Comparison of ENCODE assay signal across 10 mouse cellular contexts in the genomic region with DNA sequence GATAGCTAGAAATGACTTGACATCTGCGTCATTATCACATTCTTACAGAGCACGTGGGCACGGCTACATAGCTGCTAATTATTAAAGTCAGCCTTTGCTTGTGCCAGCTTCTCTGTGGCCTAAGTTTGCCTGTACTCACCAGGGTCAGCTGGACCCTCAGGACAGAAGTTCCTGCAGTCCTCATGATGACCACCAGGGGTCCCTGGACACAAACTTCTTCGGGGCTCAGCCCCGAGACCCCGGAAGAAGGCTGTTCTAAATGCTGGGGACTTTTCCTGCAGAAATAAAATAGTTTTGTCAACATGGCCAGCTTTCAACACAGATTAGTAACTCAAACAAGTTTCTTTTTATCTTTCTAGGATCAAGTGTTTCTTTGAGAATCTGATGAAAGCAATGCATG.
DNase-seq lines count a peak whose midpoint lies in the region; ATAC-seq and TF ChIP-seq lines count a peak whose summit lies in the region.
"Had no signal": no experiment of that assay in that cellular context is flagged by ENCODE, and none has a peak within 500 bp of the region (broad histone marks: within the 10 kb centered on the region; RNA-seq: fewer than 3 reads in every experiment).

No protein-coding gene starts in this region.

- H3K36me3 ChIP-seq in heart, embryonic 10.5 days: no peaks in the 10 kb centered on the region
- no peaks in the 10 kb centered on the region for H3K36me3 ChIP-seq in heart, embryonic 11.5 days (ENCODE audit: control insufficient read depth, insufficient read depth, low read length)
- no peaks in the 10 kb centered on the region for H3K36me3 ChIP-seq in spleen, adult 2 months (ENCODE audit: control insufficient read depth, insufficient read depth, low read length)
- H3K36me3 ChIP-seq: embryonic facial prominence, embryonic 12.5 days; liver, embryonic 13.5 days had no signal

- intact Hi-C loops in left cerebral cortex, postnatal 36 days (cut with DNase I): no loop called here

- no peak for TF ChIP-seq POLR2A in spleen, adult 2 months (IDR thresholded peaks at IDR 0.05; ENCODE audit: low read depth, low read length)

- peaks cover 50% of the 10 kb centered on the region for H3K4me1 ChIP-seq in heart, embryonic 10.5 days
- H3K4me1 ChIP-seq in heart, embryonic 11.5 days (ENCODE audit: control insufficient read depth, insufficient read depth, low read length): peaks cover 14% of the 10 kb centered on the region
- H3K4me1 ChIP-seq in spleen, adult 2 months (ENCODE audit: control insufficient read depth, insufficient read depth, insufficient read length): no peaks in the 10 kb centered on the region
- H3K4me1 ChIP-seq: embryonic facial prominence, embryonic 12.5 days had no signal

- TF ChIP-seq CTCF in spleen, adult 2 months (IDR thresholded peaks at IDR 0.05; ENCODE audit: extremely low read depth, insufficient read depth, insufficient read length, insufficient replicate concordance): peak; percentile 69; the same call in 1 of the 2 replicates

- no peak for ATAC-seq in heart, embryonic 11.5 days (replicated peaks; ENCODE audit: insufficient number of reproducible peaks, low FRiP score, low TSS enrichment)

- H3K27me3 ChIP-seq in heart, embryonic 10.5 days (ENCODE audit: insufficient read depth, poor library complexity, severe bottlenecking): no peaks in the 10 kb centered on the region
- no peaks in the 10 kb centered on the region for H3K27me3 ChIP-seq in heart, embryonic 11.5 days (ENCODE audit: control insufficient read depth, insufficient read depth, low read length)
- H3K27me3 ChIP-seq in spleen, adult 2 months (ENCODE audit: control insufficient read depth, insufficient read depth, low read length): no peaks in the 10 kb centered on the region
- H3K27me3 ChIP-seq: embryonic facial prominence, embryonic 12.5 days; liver, embryonic 13.5 days had no signal

- H3K4me3 ChIP-seq in heart, embryonic 10.5 days: no peak overlapping the region
- no peak overlapping the region for H3K4me3 ChIP-seq in heart, embryonic 11.5 days (ENCODE audit: low read depth, low read length)
- H3K4me3 ChIP-seq in spleen, adult 2 months (ENCODE audit: extremely low read depth, insufficient read depth, insufficient read length): no peak overlapping the region
- H3K4me3 ChIP-seq: embryonic facial prominence, embryonic 12.5 days; liver, embryonic 13.5 days had no signal

- 28% methylated on average over 6 of the region's 6 CpGs for WGBS in heart, embryonic 10.5 days
- 26% methylated on average over 6 of the region's 6 CpGs for WGBS in heart, embryonic 11.5 days (ENCODE audit: insufficient replicate concordance)
- WGBS in spleen, adult 2 months: 48% methylated on average over 6 of the region's 6 CpGs

- H3K4me2 ChIP-seq in heart, embryonic 11.5 days: no peak overlapping the region
- H3K4me2 ChIP-seq: embryonic facial prominence, embryonic 12.5 days; liver, embryonic 13.5 days had no signal

- DNase-seq in heart, embryonic 10.5 days (ENCODE audit: low spot score): no peak
- DNase-seq in spleen, adult 2 months (ENCODE audit: low read depth in 1 of 2, low spot score in 2 of 2): peak in 1 of 2 experiments; percentile 9
- no peak for DNase-seq in spleen, postnatal 14 days (ENCODE audit: low spot score in 2 of 2)
- DNase-seq in c-Kit-positive CD71-positive TER-119-positive erythroid progenitor cells, embryonic 14.5 days (ENCODE audit: low spot score): peak; percentile 12
- DNase-seq in kidney, postnatal 25 days: peak; percentile 46 to 59
- peak; percentile 87 for DNase-seq in retina, embryonic 14.5 days (ENCODE audit: low spot score)
- no peak for DNase-seq in left cerebral cortex, postnatal 36 days (ENCODE audit: low spot score in 2 of 2)
- DNase-seq: liver, embryonic 13.5 days had no signal

- no peak overlapping the region for H3K9ac ChIP-seq in heart, embryonic 11.5 days (ENCODE audit: low read depth, low read length)
- H3K9ac ChIP-seq: embryonic facial prominence, embryonic 12.5 days; liver, embryonic 13.5 days had no signal

- 0 out of 2 replicates have a peak overlapping the region, but pooled peaks have one; percentile 69 for H3K27ac ChIP-seq in heart, embryonic 10.5 days
- H3K27ac ChIP-seq in heart, embryonic 11.5 days (ENCODE audit: low read depth, low read length): no peak overlapping the region
- H3K27ac ChIP-seq in spleen, adult 2 months (ENCODE audit: insufficient read depth, low read length): no peak overlapping the region
- H3K27ac ChIP-seq: embryonic facial prominence, embryonic 12.5 days; liver, embryonic 13.5 days had no signal

- H3K9me3 ChIP-seq in heart, embryonic 10.5 days: no peaks in the 10 kb centered on the region
- H3K9me3 ChIP-seq in heart, embryonic 11.5 days (replicated peaks; ENCODE audit: control insufficient read depth, low read length): no peaks in the 10 kb centered on the region
- H3K9me3 ChIP-seq: embryonic facial prominence, embryonic 12.5 days; liver, embryonic 13.5 days had no signal

Comparison
In these comparisons a context has a peak if more than half of its experiments do, and no peak if none do; other contexts are left out.
1. DNase-seq: peak in c-Kit-positive CD71-positive TER-119-positive erythroid progenitor cells, embryonic 14.5 days (single experiment), kidney, postnatal 25 days (2 of 2) and retina, embryonic 14.5 days (single experiment); none in heart, embryonic 10.5 days (single experiment), spleen, postnatal 14 days (0 of 2) and left cerebral cortex, postnatal 36 days (0 of 2).